Mouse (Mus musculus) thymus, postnatal 25 days (tissue): ENCODE data around the gene Cdc37l1.
"Not testable (repeated sequence)": the region's sequence is repeated elsewhere in the genome, so short reads cannot be mapped to it uniquely, and the experiment has no call there.

ENCODE experiments used
- DNase-seq: peaks from one replicate; pipeline ENCODE4 v3.0.0; 2022

The Cdc37l1 gene

GRCm38 (mm10) chr19:28990194-28990589, at the start of gene Cdc37l1:
TSS of gene Cdc37l1 (plus strand) at chr19:28990352.
- DNase-seq = peak; percentile 95

GRCm38 (mm10) chr19:28941271-28941670, 48.9 kb upstream of the Cdc37l1 start:
- DNase-seq = no peak

- DNase-seq = no peak
Observed at GRCm38 (mm10) chr19:28946782-28947181, 43.4 kb upstream of the Cdc37l1 start.

- DNase-seq = no peak
Observed at GRCm38 (mm10) chr19:28947311-28947710, 42.8 kb upstream of the Cdc37l1 start.

- no peak for DNase-seq
Observed at GRCm38 (mm10) chr19:28951251-28951650, 38.9 kb upstream of the Cdc37l1 start.

- DNase-seq = no peak
Observed at GRCm38 (mm10) chr19:28963113-28963512, 27.0 kb upstream of the Cdc37l1 start.

GRCm38 (mm10) chr19:28963513-28963841, 26.7 kb upstream of the Cdc37l1 start:
- no peak for DNase-seq

- DNase-seq = peak; percentile 89
Observed at GRCm38 (mm10) chr19:28963842-28964551, 26.2 kb upstream of the Cdc37l1 start, which contains the start of gene Plpp6. TSS of gene Plpp6 (plus strand) at chr19:28963953.

GRCm38 (mm10) chr19:28964552-28964903, 25.6 kb upstream of the Cdc37l1 start:
- no peak for DNase-seq

GRCm38 (mm10) chr19:28967652-28968051, 22.5 kb upstream of the Cdc37l1 start, which contains the start of gene 4430402I18Rik:
TSS of gene 4430402I18Rik (minus strand) at chr19:28967800.
- no peak for DNase-seq

- no peak for DNase-seq
Observed at GRCm38 (mm10) chr19:28968178-28968577, 22.0 kb upstream of the Cdc37l1 start.

- DNase-seq = no peak
Observed at GRCm38 (mm10) chr19:28969231-28969630, 20.9 kb upstream of the Cdc37l1 start.

- DNase-seq = no peak
Observed at GRCm38 (mm10) chr19:28970251-28970650, 19.9 kb upstream of the Cdc37l1 start.

- DNase-seq = peak; percentile 81
Observed at GRCm38 (mm10) chr19:28974862-28975611, 15.1 kb upstream of the Cdc37l1 start.

- no peak for DNase-seq
Observed at GRCm38 (mm10) chr19:28982617-28983016, 7.5 kb upstream of the Cdc37l1 start.

- no peak for DNase-seq
Observed at GRCm38 (mm10) chr19:28989515-28989914, 637 bp upstream of the Cdc37l1 start.

- DNase-seq = no peak
Observed at GRCm38 (mm10) chr19:28990590-28991221, 554 bp downstream of the Cdc37l1 start.

GRCm38 (mm10) chr19:28991391-28991790, 1.2 kb downstream of the Cdc37l1 start:
- no peak for DNase-seq

- DNase-seq = no peak
Observed at GRCm38 (mm10) chr19:28994870-28995269, 4.7 kb downstream of the Cdc37l1 start.

- DNase-seq = no peak
Observed at GRCm38 (mm10) chr19:28995366-28995765, 5.2 kb downstream of the Cdc37l1 start.

- DNase-seq = no peak
Observed at GRCm38 (mm10) chr19:28997976-28998630, 8.0 kb downstream of the Cdc37l1 start.

GRCm38 (mm10) chr19:29000321-29000720, 10.2 kb downstream of the Cdc37l1 start:
- DNase-seq = not testable (repeated sequence)

GRCm38 (mm10) chr19:29008069-29008706, 18.0 kb downstream of the Cdc37l1 start:
- DNase-seq = no peak
